Mouse (Mus musculus) cerebellum, adult 18-20 months (tissue): ENCODE measurements around the gene Ifrd2.

Experiments used
- DNase-seq, 2 experiments: peaks; one replicate each; pipeline ENCODE4 v3.0.0; 2021

The Ifrd2 gene

GRCm38 (mm10) chr9:107586974-107587832, at the start of gene Ifrd2:
Gene Ifrd2, plus strand, starts transcription at chr9:107587642.
- peak; percentile 95 to 100 for DNase-seq

- no peak for DNase-seq
Measured at GRCm38 (mm10) chr9:107538231-107538630, 49.2 kb upstream of the Ifrd2 start.

- DNase-seq, result no peak
Measured at GRCm38 (mm10) chr9:107538711-107539110, 48.7 kb upstream of the Ifrd2 start.

GRCm38 (mm10) chr9:107539940-107540339, 47.5 kb upstream of the Ifrd2 start:
- no peak for DNase-seq

- no peak for DNase-seq
Measured at GRCm38 (mm10) chr9:107540420-107540819, 47.0 kb upstream of the Ifrd2 start.

GRCm38 (mm10) chr9:107541005-107541404, 46.4 kb upstream of the Ifrd2 start:
- no peak for DNase-seq

GRCm38 (mm10) chr9:107541474-107542351, 45.7 kb upstream of the Ifrd2 start, which contains the start of the genes Cyb561d2 and Nprl2:
Gene Cyb561d2, minus strand, starts transcription at chr9:107542193.
Gene Nprl2, plus strand, starts transcription at chr9:107542226.
- DNase-seq, result peak; percentile 93 to 94

GRCm38 (mm10) chr9:107542352-107542686, 45.1 kb upstream of the Ifrd2 start:
- DNase-seq, result no peak

GRCm38 (mm10) chr9:107542721-107543120, 44.7 kb upstream of the Ifrd2 start:
- no peak for DNase-seq

GRCm38 (mm10) chr9:107543299-107543698, 44.1 kb upstream of the Ifrd2 start:
- no peak for DNase-seq

- no peak for DNase-seq
Measured at GRCm38 (mm10) chr9:107544196-107544700, 43.2 kb upstream of the Ifrd2 start.

GRCm38 (mm10) chr9:107544729-107545128, 42.7 kb upstream of the Ifrd2 start:
- no peak for DNase-seq

- DNase-seq, result peak in 1 of 2 experiments; percentile 18
Measured at GRCm38 (mm10) chr9:107545199-107545598, 42.2 kb upstream of the Ifrd2 start.

GRCm38 (mm10) chr9:107545602-107546001, 41.8 kb upstream of the Ifrd2 start:
- peak; percentile 74 to 85 for DNase-seq

GRCm38 (mm10) chr9:107547026-107547425, 40.4 kb upstream of the Ifrd2 start, which contains the start of gene Zmynd10:
Gene Zmynd10, plus strand, starts transcription at chr9:107547298.
- peak in 1 of 2 experiments; percentile 44 for DNase-seq

GRCm38 (mm10) chr9:107547957-107548356, 39.5 kb upstream of the Ifrd2 start:
- no peak for DNase-seq

- no peak for DNase-seq
Measured at GRCm38 (mm10) chr9:107548820-107549219, 38.6 kb upstream of the Ifrd2 start.

GRCm38 (mm10) chr9:107549297-107550074, 38.0 kb upstream of the Ifrd2 start:
- DNase-seq, result no peak

GRCm38 (mm10) chr9:107550491-107551116, 36.8 kb upstream of the Ifrd2 start:
- DNase-seq, result no peak

GRCm38 (mm10) chr9:107551117-107551889, 36.1 kb upstream of the Ifrd2 start, which contains the start of gene Rassf1:
Gene Rassf1, plus strand, starts transcription at chr9:107551555.
- DNase-seq, result peak; percentile 41 to 52

- DNase-seq, result no peak
Measured at GRCm38 (mm10) chr9:107551890-107552355, 35.5 kb upstream of the Ifrd2 start.
